Mouse (Mus musculus) Patski (cell line): ENCODE measurements around the gene Pcgf3. TPM values are rescaled to one million over a fixed set of nuclear protein-coding genes. Genes with fewer than 3 reads are reported as not detected.
"Not testable (repeated sequence)": the region's sequence is repeated elsewhere in the genome, so short reads cannot be mapped to it uniquely, and the experiment has no call there.

ENCODE experiments used
- ATAC-seq: fragments of 100-300 bp; one replicate; pipeline ENCODE4 v1.8.0; 2021
- CTCF ChIA-PET: fragments of 350-600 bp; sonication (Branson Sonifier 250); formaldehyde crosslinking; loops from one replicate; lab custom pipeline; 2022; ENCODE audit warnings: inconsistent platforms; lab: Charles Lee
- POLR2A ChIA-PET: fragments of 350-600 bp; sonication (Branson Sonifier 250); formaldehyde crosslinking; loops from one replicate; lab custom pipeline; 2022; ENCODE audit warnings: antibody characterized with exemption, inconsistent platforms; lab: Charles Lee
- DNase-seq: peaks from one replicate; pipeline ENCODE4 v3.0.0-alpha.2; 2011; ENCODE audit warnings: low read depth, low spot score
- H3K27me3 ChIP-seq: fragments of 371-371 bp; one replicate; pipeline ENCODE4 v1.5.1; 2021
- CTCF ChIP-seq: fragments of 100-300 bp; IDR thresholded peaks from one replicate; pipeline ENCODE4 v1.5.1; 2021
- in situ Hi-C: fragments of 300-500 bp; cut with MboI; formaldehyde crosslinking; loops from 3 replicates; pipeline ENCODE4 v1.11.1; 2018; ENCODE audit warnings: low pct_unique_long_range_greater_than_20kb, mixed read lengths
- polyA plus RNA-seq: library from polyadenylated mRNA; unstranded; gene quantifications from one replicate; pipeline ENCODE4 v1.2.3, GENCODE M21; 2021

Pcgf3 gene
- polyA plus RNA-seq, 1 experiment from 2014 or later: 42.5 TPM

GRCm38 (mm10) chr5:108465131-108465891 lies 4.3 kb downstream of the Pcgf3 start:
- ATAC-seq (no peak), DNase-seq (no peak)
- ChIA-PET CTCF (interaction anchor here (0.9 kb wide), 1 partner anchor 14 kb away, joined by 3 read pairs; no protein-coding TSS in a partner anchor), POLR2A (no interaction called here)
- in situ Hi-C loops: loop anchor here (5.0 kb wide), 1 partner anchor 433 kb away; no protein-coding TSS in a partner anchor
- no peak for TF ChIP-seq CTCF
- no peaks in the 10 kb centered on the region for H3K27me3 ChIP-seq

- no peak for DNase-seq
- ChIA-PET POLR2A (no interaction called here), CTCF (no interaction called here)
- no peaks in the 10 kb centered on the region for H3K27me3 ChIP-seq
- no peak for TF ChIP-seq CTCF
- ATAC-seq: peak; percentile 14
- in situ Hi-C loops: loop anchor here (5.0 kb wide), 1 partner anchor 434 kb away; no protein-coding TSS in a partner anchor
Measured at GRCm38 (mm10) chr5:108466647-108467046, 5.6 kb downstream of the Pcgf3 start.

GRCm38 (mm10) chr5:108469617-108470016 lies 8.6 kb downstream of the Pcgf3 start:
- no peak for TF ChIP-seq CTCF
- in situ Hi-C loops: loop anchor here (5.0 kb wide), 1 partner anchor 437 kb away; no protein-coding TSS in a partner anchor
- ChIA-PET POLR2A (no interaction called here), CTCF (interaction anchor here (0.8 to 2.6 kb wide), 4 partner anchors 16 to 266 kb away, joined by 3 to 9 read pairs (median 4); no protein-coding TSS in a partner anchor)
- ATAC-seq: no peak
- no peak for DNase-seq
- no peaks in the 10 kb centered on the region for H3K27me3 ChIP-seq

- ATAC-seq: no peak
- no peaks in the 10 kb centered on the region for H3K27me3 ChIP-seq
- CTCF ChIA-PET: no interaction called here
- DNase-seq: no peak
- in situ Hi-C loops: no loop called here
- POLR2A ChIA-PET: interaction anchor here (0.8 to 0.9 kb wide), 2 partner anchors 11 to 104 kb away, joined by 3 to 6 read pairs; no protein-coding TSS in a partner anchor
- TF ChIP-seq CTCF: no peak
Measured at GRCm38 (mm10) chr5:108473737-108474136, 12.7 kb downstream of the Pcgf3 start.

- ChIA-PET CTCF (interaction anchor here (1.2 kb wide), 1 partner anchor 12 kb away, joined by 3 read pairs; no protein-coding TSS in a partner anchor), POLR2A (no interaction called here)
- H3K27me3 ChIP-seq: no peaks in the 10 kb centered on the region
- DNase-seq (no peak), ATAC-seq (no peak)
- in situ Hi-C loops: no loop called here
- no peak for TF ChIP-seq CTCF
Measured at GRCm38 (mm10) chr5:108475977-108476376, 14.9 kb downstream of the Pcgf3 start.

GRCm38 (mm10) chr5:108483006-108483405 lies 22.0 kb downstream of the Pcgf3 start:
- POLR2A ChIA-PET: no interaction called here
- in situ Hi-C loops: no loop called here

GRCm38 (mm10) chr5:108485239-108485638 lies 24.2 kb downstream of the Pcgf3 start:
- CTCF ChIA-PET: interaction anchor here (0.7 to 2.5 kb wide), 10 partner anchors 9 to 166 kb away, joined by 3 to 9 read pairs (median 4); no protein-coding TSS in a partner anchor
- DNase-seq: no peak
- H3K27me3 ChIP-seq: no peaks in the 10 kb centered on the region
- peak; percentile 71 for ATAC-seq
- POLR2A ChIA-PET: interaction anchor here (0.9 kb wide), 1 partner anchor 11 kb away, joined by 3 read pairs; no protein-coding TSS in a partner anchor
- TF ChIP-seq CTCF: peak; percentile 82
- in situ Hi-C loops: no loop called here

More at GRCm38 (mm10) chr5:108483006-108483405, 22.0 kb downstream of the Pcgf3 start:
- no peak for ATAC-seq
- CTCF ChIA-PET: no interaction called here
- TF ChIP-seq CTCF: no peak
- no peaks in the 10 kb centered on the region for H3K27me3 ChIP-seq
- no peak for DNase-seq

- DNase-seq, H3K27me3 ChIP-seq, in situ Hi-C loops, ATAC-seq: not testable (repeated sequence)
- CTCF ChIA-PET: interaction anchor here (0.6 to 2.5 kb wide), 6 partner anchors 10 to 165 kb away, joined by 3 to 9 read pairs (median 4); no protein-coding TSS in a partner anchor
- POLR2A ChIA-PET: interaction anchor here (0.6 kb wide), 1 partner anchor 1634 kb away, joined by 3 read pairs; no protein-coding TSS in a partner anchor
Measured at GRCm38 (mm10) chr5:108486148-108486547, 25.1 kb downstream of the Pcgf3 start.

- in situ Hi-C loops: no loop called here
- ChIA-PET POLR2A (no interaction called here), CTCF (interaction anchor here (1.4 kb wide), 1 partner anchor 89 kb away, joined by 3 read pairs; no protein-coding TSS in a partner anchor)
- ATAC-seq (no peak), DNase-seq (no peak)
- TF ChIP-seq CTCF: no peak
- no peaks in the 10 kb centered on the region for H3K27me3 ChIP-seq
Measured at GRCm38 (mm10) chr5:108501573-108501972, 40.5 kb downstream of the Pcgf3 start.

- no peak for DNase-seq
- ChIA-PET CTCF (interaction anchor here (0.9 to 1.4 kb wide), 3 partner anchors 10 to 88 kb away, joined by 3 read pairs; no protein-coding TSS in a partner anchor), POLR2A (interaction anchor here (0.6 kb wide), 1 partner anchor 8 kb away, joined by 3 read pairs; no protein-coding TSS in a partner anchor)
- no peak for TF ChIP-seq CTCF
- no peak for ATAC-seq
- in situ Hi-C loops: no loop called here
- no peaks in the 10 kb centered on the region for H3K27me3 ChIP-seq
Measured at GRCm38 (mm10) chr5:108502286-108502685, 41.3 kb downstream of the Pcgf3 start.
